Mouse (Mus musculus) thymus, adult 2 months (tissue): ENCODE results near the gene Gramd1b.

Experiments
- CTCF ChIP-seq: fragments of 200-500 bp; IDR thresholded peaks from 2 replicates; pipeline ENCODE4 v1.5.1; 2012; ENCODE audit warnings: mild to moderate bottlenecking, control low read depth, low read length, moderate library complexity, borderline replicate concordance; ENCODE audit not compliant: control insufficient read depth, poor library complexity, insufficient read depth; ENCODE audit errors: extremely low read depth
- POLR2A ChIP-seq: fragments of 200-500 bp; IDR thresholded peaks from 2 replicates; pipeline ENCODE4 v1.6.1; 2012; ENCODE audit warnings: mild to moderate bottlenecking, low read length, control low read depth, moderate library complexity; ENCODE audit not compliant: control insufficient read depth, poor library complexity, insufficient read depth; ENCODE audit errors: extremely low read depth

DNA sequence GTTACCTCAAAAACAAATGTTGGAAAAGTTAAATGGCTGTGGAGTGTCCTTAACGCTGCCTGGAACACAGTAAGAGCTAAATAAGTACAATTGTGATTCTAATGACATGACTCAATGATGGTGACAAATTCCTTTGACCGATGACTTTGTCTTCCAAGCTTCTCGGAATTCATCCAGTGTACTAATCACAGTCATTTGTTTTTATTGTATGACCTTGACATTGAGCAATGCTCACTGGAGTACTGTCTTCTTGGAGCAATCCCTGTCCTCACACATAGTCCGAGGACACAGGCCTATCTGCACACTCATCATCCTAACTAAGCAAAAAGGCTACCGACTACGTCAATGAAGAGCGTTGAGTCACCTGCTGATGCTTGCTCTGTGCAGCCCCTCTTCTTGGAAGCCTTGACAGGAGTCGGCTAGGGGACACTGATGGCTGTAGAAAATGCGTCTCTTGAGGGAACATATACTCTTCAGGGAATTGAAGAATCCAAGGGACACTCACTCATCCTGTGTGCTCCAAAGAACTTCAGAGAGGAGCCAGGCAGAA, 58.1 kb downstream of the Gramd1b start:
- TF ChIP-seq POLR2A (no peak), CTCF (no peak)
